Mouse (Mus musculus): ENCODE measurements at regions not wholly inside any gene's neighbourhood (a gene's known extent, or its start where the extent isn't known, plus 50 kb on each side); places are given as distances from the start of the nearest gene placed in this dataset.

- no peak overlapping the region for H3K4me3 ChIP-seq (ENCODE audit: low read depth, low read length)
- H3K36me3 ChIP-seq (ENCODE audit: control insufficient read depth, insufficient read depth, low read length, poor library complexity, severe bottlenecking): no peaks in the 10 kb centered on the region
- H3K27me3 ChIP-seq (ENCODE audit: control insufficient read depth, insufficient read depth, low read length, poor library complexity, severe bottlenecking): no peaks in the 10 kb centered on the region
- no peak for TF ChIP-seq POLR2A (IDR thresholded peaks at IDR 0.05; ENCODE audit: insufficient read depth, low read length)
- no peak for TF ChIP-seq CTCF (IDR thresholded peaks at IDR 0.05; ENCODE audit: low read depth, low read length)
- no peaks in the 10 kb centered on the region for H3K4me1 ChIP-seq (ENCODE audit: control insufficient read depth, insufficient read depth, low read length)
- no peak overlapping the region for H3K27ac ChIP-seq (ENCODE audit: insufficient read depth, low read length)
- no peaks in the 10 kb centered on the region for H3K9me3 ChIP-seq (replicated peaks; ENCODE audit: control insufficient read depth, insufficient read depth, low read length, poor library complexity, severe bottlenecking)
- no peak overlapping the region for H3K9ac ChIP-seq (ENCODE audit: low read depth, poor library complexity, severe bottlenecking)
Observed at GRCm38 (mm10) chr3:39560951-39561350, 674.2 kb downstream of the Fat4 start.

GRCm38 (mm10) chr3:39571444-39572237 lies 684.9 kb downstream of the Fat4 start:
- Histone ChIP-seq H3K27ac (ENCODE audit: insufficient read depth, low read length) (no peak overlapping the region), H3K4me1 (ENCODE audit: control insufficient read depth, insufficient read depth, low read length) (no peaks in the 10 kb centered on the region), H3K27me3 (ENCODE audit: control insufficient read depth, insufficient read depth, low read length, poor library complexity, severe bottlenecking) (no peaks in the 10 kb centered on the region), H3K36me3 (ENCODE audit: control insufficient read depth, insufficient read depth, low read length, poor library complexity, severe bottlenecking) (no peaks in the 10 kb centered on the region), H3K9ac (ENCODE audit: low read depth, poor library complexity, severe bottlenecking) (no peak overlapping the region), H3K9me3 (replicated peaks; ENCODE audit: control insufficient read depth, insufficient read depth, low read length, poor library complexity, severe bottlenecking) (no peaks in the 10 kb centered on the region), H3K4me3 (ENCODE audit: low read depth, low read length) (no peak overlapping the region)
- TF ChIP-seq POLR2A (IDR thresholded peaks at IDR 0.05; ENCODE audit: insufficient read depth, low read length): no peak

GRCm38 (mm10) chr3:39575200-39575599 lies 688.5 kb downstream of the Fat4 start:
- no peak overlapping the region for H3K9ac ChIP-seq (ENCODE audit: low read depth, poor library complexity, severe bottlenecking)
- no peaks in the 10 kb centered on the region for H3K4me1 ChIP-seq (ENCODE audit: control insufficient read depth, insufficient read depth, low read length)
- no peaks in the 10 kb centered on the region; the same call in 1 of the 2 replicates for H3K9me3 ChIP-seq (replicated peaks; ENCODE audit: control insufficient read depth, insufficient read depth, low read length, poor library complexity, severe bottlenecking)
- no peaks in the 10 kb centered on the region for H3K27me3 ChIP-seq (ENCODE audit: control insufficient read depth, insufficient read depth, low read length, poor library complexity, severe bottlenecking)
- no peak overlapping the region for H3K4me3 ChIP-seq (ENCODE audit: low read depth, low read length)
- no peaks in the 10 kb centered on the region for H3K36me3 ChIP-seq (ENCODE audit: control insufficient read depth, insufficient read depth, low read length, poor library complexity, severe bottlenecking)
- TF ChIP-seq EP300 (IDR thresholded peaks at IDR 0.05; ENCODE audit: insufficient read depth, low read depth, low read length) (no peak), CTCF (IDR thresholded peaks at IDR 0.05; ENCODE audit: low read depth, low read length) (no peak), POLR2A (IDR thresholded peaks at IDR 0.05; ENCODE audit: insufficient read depth, low read length) (no peak)
- H3K27ac ChIP-seq (ENCODE audit: insufficient read depth, low read length): no peak overlapping the region

- no peaks in the 10 kb centered on the region for H3K9me3 ChIP-seq (replicated peaks; ENCODE audit: control insufficient read depth, insufficient read depth, low read length, poor library complexity, severe bottlenecking)
- no peaks in the 10 kb centered on the region for H3K27me3 ChIP-seq (ENCODE audit: control insufficient read depth, insufficient read depth, low read length, poor library complexity, severe bottlenecking)
- no peak for TF ChIP-seq CTCF (IDR thresholded peaks at IDR 0.05; ENCODE audit: low read depth, low read length)
- TF ChIP-seq EP300 (IDR thresholded peaks at IDR 0.05; ENCODE audit: insufficient read depth, low read depth, low read length): no peak
- TF ChIP-seq POLR2A (IDR thresholded peaks at IDR 0.05; ENCODE audit: insufficient read depth, low read length): no peak
- H3K4me1 ChIP-seq (ENCODE audit: control insufficient read depth, insufficient read depth, low read length): no peaks in the 10 kb centered on the region
- no peak overlapping the region for H3K4me3 ChIP-seq (ENCODE audit: low read depth, low read length)
- H3K27ac ChIP-seq (ENCODE audit: insufficient read depth, low read length): no peak overlapping the region
- H3K9ac ChIP-seq (ENCODE audit: low read depth, poor library complexity, severe bottlenecking): no peak overlapping the region
- H3K36me3 ChIP-seq (ENCODE audit: control insufficient read depth, insufficient read depth, low read length, poor library complexity, severe bottlenecking): no peaks in the 10 kb centered on the region
Observed at GRCm38 (mm10) chr3:39591312-39591711, 704.6 kb downstream of the Fat4 start.

GRCm38 (mm10) chr3:39592349-39593117 lies 705.8 kb downstream of the Fat4 start:
- Histone ChIP-seq H3K4me1 (ENCODE audit: control insufficient read depth, insufficient read depth, low read length) (no peaks in the 10 kb centered on the region), H3K27me3 (ENCODE audit: control insufficient read depth, insufficient read depth, low read length, poor library complexity, severe bottlenecking) (no peaks in the 10 kb centered on the region), H3K9ac (ENCODE audit: low read depth, poor library complexity, severe bottlenecking) (no peak overlapping the region), H3K27ac (ENCODE audit: insufficient read depth, low read length) (no peak overlapping the region), H3K9me3 (replicated peaks; ENCODE audit: control insufficient read depth, insufficient read depth, low read length, poor library complexity, severe bottlenecking) (no peaks in the 10 kb centered on the region), H3K4me3 (ENCODE audit: low read depth, low read length) (no peak overlapping the region), H3K36me3 (ENCODE audit: control insufficient read depth, insufficient read depth, low read length, poor library complexity, severe bottlenecking) (no peaks in the 10 kb centered on the region)
- TF ChIP-seq EP300 (IDR thresholded peaks at IDR 0.05; ENCODE audit: insufficient read depth, low read depth, low read length) (no peak), POLR2A (IDR thresholded peaks at IDR 0.05; ENCODE audit: insufficient read depth, low read length) (no peak), CTCF (IDR thresholded peaks at IDR 0.05; ENCODE audit: low read depth, low read length) (no peak)

- H3K4me3 ChIP-seq (ENCODE audit: low read depth, low read length): no peak overlapping the region
- no peak for TF ChIP-seq POLR2A (IDR thresholded peaks at IDR 0.05; ENCODE audit: insufficient read depth, low read length)
- TF ChIP-seq EP300 (IDR thresholded peaks at IDR 0.05; ENCODE audit: insufficient read depth, low read depth, low read length): no peak
- TF ChIP-seq CTCF (IDR thresholded peaks at IDR 0.05; ENCODE audit: low read depth, low read length): no peak
- H3K9ac ChIP-seq (ENCODE audit: low read depth, poor library complexity, severe bottlenecking): no peak overlapping the region
- H3K9me3 ChIP-seq (replicated peaks; ENCODE audit: control insufficient read depth, insufficient read depth, low read length, poor library complexity, severe bottlenecking): no peaks in the 10 kb centered on the region
- no peaks in the 10 kb centered on the region for H3K27me3 ChIP-seq (ENCODE audit: control insufficient read depth, insufficient read depth, low read length, poor library complexity, severe bottlenecking)
- no peak overlapping the region for H3K27ac ChIP-seq (ENCODE audit: insufficient read depth, low read length)
- no peaks in the 10 kb centered on the region for H3K36me3 ChIP-seq (ENCODE audit: control insufficient read depth, insufficient read depth, low read length, poor library complexity, severe bottlenecking)
- no peaks in the 10 kb centered on the region for H3K4me1 ChIP-seq (ENCODE audit: control insufficient read depth, insufficient read depth, low read length)
Observed at GRCm38 (mm10) chr3:39609937-39610336, 723.2 kb downstream of the Fat4 start.
